Mouse (Mus musculus) cerebellum, adult 2 months (tissue): ENCODE results near the gene Numb.

Experiments
- CTCF ChIP-seq: fragments of 200-500 bp; IDR thresholded peaks from 2 replicates; pipeline ENCODE4 v1.5.1; 2011; ENCODE audit warnings: low read depth, mild to moderate bottlenecking, control low read depth, low read length, moderate library complexity, borderline replicate concordance; ENCODE audit not compliant: insufficient read depth
- POLR2A ChIP-seq: fragments of 200-500 bp; IDR thresholded peaks from 2 replicates; pipeline ENCODE4 v1.6.1; 2011; ENCODE audit warnings: low read length, control low read depth, borderline replicate concordance; ENCODE audit not compliant: insufficient read depth

DNA sequence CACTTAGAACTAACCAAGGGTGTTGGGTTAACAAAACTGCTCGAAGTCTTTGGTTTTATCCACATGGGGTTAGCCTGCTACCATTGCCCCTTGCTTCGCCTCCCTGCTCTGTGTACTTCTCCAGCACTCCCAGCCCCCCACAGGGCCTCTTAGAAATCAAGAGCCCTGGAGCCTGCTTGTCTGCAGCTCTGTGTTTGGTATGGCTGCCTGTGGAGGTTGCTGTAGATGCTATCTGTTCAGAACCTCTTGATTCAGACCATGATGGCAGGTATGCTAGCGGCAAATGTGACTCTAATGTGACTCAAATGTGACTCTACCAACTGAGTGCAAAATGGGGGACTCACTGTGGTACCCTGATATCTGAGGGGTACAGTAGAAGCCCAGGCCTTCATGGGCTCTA, 2.6 kb upstream of the Numb start:
- TF ChIP-seq POLR2A (no peak), CTCF (no peak)
